Mouse (Mus musculus): ENCODE data around the gene Lrp2bp. TPM values are rescaled to one million over a fixed set of nuclear protein-coding genes. Genes with fewer than 3 reads are reported as not detected.
A peak's percentile ranks its signal among the peaks of the same experiment; 100 is the strongest.

Gene Lrp2bp
- 1 to 10 TPM; 1.0 to 1.1 TPM for total RNA-seq (2021)

GRCm38 (mm10) chr8:45999138-45999783 is at the start of gene Lrp2bp:
TSS of gene Lrp2bp (plus strand) at chr8:45999303.
- intact Hi-C loops (cut with DNase I) = loop anchor here (2.0 to 5.0 kb wide), 2 partner anchors 22 to 153 kb away; partner anchors contain the start of genes Cfap97 and Snx25
- no peak for DNase-seq (ENCODE audit: low spot score)

- intact Hi-C loops (cut with DNase I) = no loop called here
- no peak for DNase-seq (ENCODE audit: low spot score)
Measured at GRCm38 (mm10) chr8:45950622-45951021, 48.5 kb upstream of the Lrp2bp start.

- no peak for DNase-seq (ENCODE audit: low spot score)
- intact Hi-C loops (cut with DNase I) = loop anchor here (10.0 kb wide), 1 partner anchor 584 kb away; the partner anchor contains the start of gene Cenpu
Measured at GRCm38 (mm10) chr8:45970894-45971293, 28.2 kb upstream of the Lrp2bp start.

- intact Hi-C loops (cut with DNase I) = loop anchor here (10.0 kb wide), 1 partner anchor 581 kb away; the partner anchor contains the start of gene Cenpu
- DNase-seq (ENCODE audit: low spot score) = no peak
Measured at GRCm38 (mm10) chr8:45973988-45974505, 25.1 kb upstream of the Lrp2bp start.

GRCm38 (mm10) chr8:45975126-45975836 is 23.8 kb upstream of the Lrp2bp start, which contains the start of the genes 1700029J07Rik and Ufsp2:
TSS of gene 1700029J07Rik (minus strand) at chr8:45975252.
TSS of gene Ufsp2 (plus strand) at chr8:45975528.
- intact Hi-C loops (cut with DNase I) = loop anchor here (10.0 kb wide), 1 partner anchor 580 kb away; the partner anchor contains the start of gene Cenpu
- peak; percentile 94 for DNase-seq (ENCODE audit: low spot score)

- intact Hi-C loops (cut with DNase I) = loop anchor here (2.0 to 10.0 kb wide), 2 partner anchors 23 to 579 kb away; partner anchors contain the start of genes Cenpu and Lrp2bp
- no peak for DNase-seq (ENCODE audit: low spot score)
Measured at GRCm38 (mm10) chr8:45975837-45976468, 23.1 kb upstream of the Lrp2bp start.

GRCm38 (mm10) chr8:45986665-45987064 is 12.4 kb upstream of the Lrp2bp start:
- intact Hi-C loops (cut with DNase I) = no loop called here
- DNase-seq (ENCODE audit: low spot score) = no peak

GRCm38 (mm10) chr8:45988189-45988588 is 10.9 kb upstream of the Lrp2bp start:
- DNase-seq (ENCODE audit: low spot score) = no peak
- intact Hi-C loops (cut with DNase I) = no loop called here

- no peak for DNase-seq (ENCODE audit: low spot score)
- intact Hi-C loops (cut with DNase I) = no loop called here
Measured at GRCm38 (mm10) chr8:45990631-45991310, 8.3 kb upstream of the Lrp2bp start.

- intact Hi-C loops (cut with DNase I) = no loop called here
- no peak for DNase-seq (ENCODE audit: low spot score)
Measured at GRCm38 (mm10) chr8:45994111-45994510, 5.0 kb upstream of the Lrp2bp start.

GRCm38 (mm10) chr8:45995576-45995975 is 3.5 kb upstream of the Lrp2bp start:
- intact Hi-C loops (cut with DNase I) = loop anchor here (5.0 kb wide), 1 partner anchor 157 kb away; the partner anchor contains the start of genes Cfap97 and Snx25

GRCm38 (mm10) chr8:45998228-45998627 is 875 bp upstream of the Lrp2bp start:
- DNase-seq (ENCODE audit: low spot score) = no peak
- intact Hi-C loops (cut with DNase I) = loop anchor here (2.0 to 5.0 kb wide), 2 partner anchors 21 to 154 kb away; partner anchors contain the start of genes Cfap97 and Snx25

More at GRCm38 (mm10) chr8:45995576-45995975, 3.5 kb upstream of the Lrp2bp start:
- no peak for DNase-seq (ENCODE audit: low spot score)

- intact Hi-C loops (cut with DNase I) = loop anchor here (2.0 to 5.0 kb wide), 2 partner anchors 23 to 152 kb away; partner anchors contain the start of genes Cfap97 and Snx25
- peak; percentile 100 for DNase-seq (ENCODE audit: low spot score)
Measured at GRCm38 (mm10) chr8:45999784-46000705, 942 bp downstream of the Lrp2bp start.

GRCm38 (mm10) chr8:46005596-46005995 is 6.5 kb downstream of the Lrp2bp start, which contains the start of gene Ankrd37:
TSS of gene Ankrd37 (minus strand) at chr8:46005707.
- intact Hi-C loops (cut with DNase I) = no loop called here
- DNase-seq (ENCODE audit: low spot score) = no peak

- no peak for DNase-seq (ENCODE audit: low spot score)
- intact Hi-C loops (cut with DNase I) = no loop called here
Measured at GRCm38 (mm10) chr8:46007050-46007672, 8.1 kb downstream of the Lrp2bp start.

GRCm38 (mm10) chr8:46010306-46010705 is 11.2 kb downstream of the Lrp2bp start:
- no peak for DNase-seq (ENCODE audit: low spot score)
- intact Hi-C loops (cut with DNase I) = no loop called here

GRCm38 (mm10) chr8:46010746-46011680 is 11.9 kb downstream of the Lrp2bp start:
- intact Hi-C loops (cut with DNase I) = no loop called here
- no peak for DNase-seq (ENCODE audit: low spot score)

All from heart, postnatal 25 days (tissue).